Mouse (Mus musculus): ENCODE data around the gene Havcr2. TPM values are rescaled to one million over a fixed set of nuclear protein-coding genes. Genes with fewer than 3 reads are reported as not detected.
"Not testable (repeated sequence)": the region's sequence is repeated elsewhere in the genome, so short reads cannot be mapped to it uniquely, and the experiment has no call there.

The Havcr2 gene
- polyA plus RNA-seq (2015; fragmentation: Nextera tagmentation; extraction: Ambion mirVana) = 0.15 and 0.34 TPM in 2 replicates

GRCm38 (mm10) chr11:46454453-46455045 lies at the start of gene Havcr2:
Havcr2 (plus strand) TSS chr11:46454935.
- H3K4me2 ChIP-seq (ENCODE audit: low read length) = no peak within 1 kb of the TSS
- H3K9me3 ChIP-seq (ENCODE audit: control insufficient read depth, low read length) = no peaks in the 10 kb centered on the region
- ATAC-seq = no peak
- 83% methylated on average over 6 of the region's 6 CpGs for WGBS
- H3K9ac ChIP-seq (replicated peaks; ENCODE audit: low read depth, low read length) = no peak within 1 kb of the TSS
- no peaks in the 10 kb centered on the region for H3K36me3 ChIP-seq (ENCODE audit: control insufficient read depth, insufficient read depth)
- H3K4me1 ChIP-seq (replicated peaks; ENCODE audit: control insufficient read depth, insufficient read depth, low read length) = no peaks in the 10 kb centered on the region
- H3K4me3 ChIP-seq (replicated peaks; ENCODE audit: low read length) = no peak within 1 kb of the TSS
- H3K27me3 ChIP-seq (replicated peaks; ENCODE audit: control insufficient read depth, insufficient read depth, low read length) = no peaks in the 10 kb centered on the region
- H3K27ac ChIP-seq (ENCODE audit: low read length) = no peak within 1 kb of the TSS

- ATAC-seq = no peak
- no peaks in the 10 kb centered on the region for H3K9me3 ChIP-seq (ENCODE audit: control insufficient read depth, low read length)
- H3K4me1 ChIP-seq (replicated peaks; ENCODE audit: control insufficient read depth, insufficient read depth, low read length) = no peaks in the 10 kb centered on the region
- no peaks in the 10 kb centered on the region for H3K36me3 ChIP-seq (ENCODE audit: control insufficient read depth, insufficient read depth)
- H3K27ac ChIP-seq (ENCODE audit: low read length) = no peak overlapping the region
- H3K4me2 ChIP-seq (ENCODE audit: low read length) = no peak overlapping the region
- 90% methylated on average over 16 of the region's 16 CpGs for WGBS
- H3K4me3 ChIP-seq (replicated peaks; ENCODE audit: low read length) = no peak overlapping the region
- no peak overlapping the region for H3K9ac ChIP-seq (replicated peaks; ENCODE audit: low read depth, low read length)
- H3K27me3 ChIP-seq (replicated peaks; ENCODE audit: control insufficient read depth, insufficient read depth, low read length) = no peaks in the 10 kb centered on the region
These were observed 49.7 kb upstream of the Havcr2 start for GRCm38 (mm10) chr11:46404986-46405385.

- no peak overlapping the region for H3K4me2 ChIP-seq (ENCODE audit: low read length)
- no peak overlapping the region for H3K27ac ChIP-seq (ENCODE audit: low read length)
- no peak overlapping the region for H3K9ac ChIP-seq (replicated peaks; ENCODE audit: low read depth, low read length)
- no peak overlapping the region for H3K4me3 ChIP-seq (replicated peaks; ENCODE audit: low read length)
- no peaks in the 10 kb centered on the region for H3K9me3 ChIP-seq (ENCODE audit: control insufficient read depth, low read length)
- H3K27me3 ChIP-seq (replicated peaks; ENCODE audit: control insufficient read depth, insufficient read depth, low read length) = no peaks in the 10 kb centered on the region
- ATAC-seq = no peak
- H3K36me3 ChIP-seq (ENCODE audit: control insufficient read depth, insufficient read depth) = no peaks in the 10 kb centered on the region
- no peaks in the 10 kb centered on the region for H3K4me1 ChIP-seq (replicated peaks; ENCODE audit: control insufficient read depth, insufficient read depth, low read length)
- 34% methylated on average over 10 of the region's 10 CpGs for WGBS
These were observed 48.0 kb upstream of the Havcr2 start for GRCm38 (mm10) chr11:46406721-46407120.

DNA sequence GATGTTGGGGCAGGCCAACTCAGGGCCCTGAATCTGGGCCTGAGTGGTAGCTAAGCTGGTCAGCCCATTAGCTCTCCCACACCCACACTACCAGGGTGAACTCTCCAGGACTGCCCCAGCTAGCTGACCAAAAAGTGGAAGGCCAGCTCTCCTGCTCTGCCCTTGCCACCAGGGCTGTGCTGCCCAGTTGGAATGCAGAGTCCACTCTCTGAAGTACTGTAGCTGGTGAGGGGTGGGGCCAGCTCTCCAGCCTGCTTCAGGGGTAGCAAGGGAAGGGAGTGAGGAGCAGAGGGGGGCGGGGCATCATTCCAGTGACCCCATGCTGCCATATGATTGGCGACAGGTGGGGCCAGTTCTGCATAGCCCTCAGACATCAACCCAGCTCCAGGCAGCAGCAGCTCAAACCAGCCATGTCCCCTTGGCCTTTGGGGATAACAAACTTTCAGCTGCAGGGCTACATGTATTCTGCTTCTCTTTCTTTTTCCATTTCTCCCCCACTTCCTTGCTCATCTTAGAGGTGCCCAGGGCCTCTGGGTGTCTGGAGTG lies 44.6 kb upstream of the Havcr2 start:
- ATAC-seq = no peak
- WGBS = 33% methylated on average over 1 of the region's 2 CpGs
- Histone ChIP-seq H3K36me3 (ENCODE audit: control insufficient read depth, insufficient read depth) (no peaks in the 10 kb centered on the region), H3K4me1 (replicated peaks; ENCODE audit: control insufficient read depth, insufficient read depth, low read length) (no peaks in the 10 kb centered on the region), H3K9me3 (ENCODE audit: control insufficient read depth, low read length) (no peaks in the 10 kb centered on the region), H3K4me2 (ENCODE audit: low read length) (no peak overlapping the region), H3K27ac (ENCODE audit: low read length) (no peak overlapping the region), H3K27me3 (replicated peaks; ENCODE audit: control insufficient read depth, insufficient read depth, low read length) (no peaks in the 10 kb centered on the region), H3K4me3 (replicated peaks; ENCODE audit: low read length) (no peak overlapping the region), H3K9ac (replicated peaks; ENCODE audit: low read depth, low read length) (no peak overlapping the region)

GRCm38 (mm10) chr11:46418438-46418837 lies 36.3 kb upstream of the Havcr2 start:
- Histone ChIP-seq H3K36me3 (ENCODE audit: control insufficient read depth, insufficient read depth) (no peaks in the 10 kb centered on the region), H3K4me1 (replicated peaks; ENCODE audit: control insufficient read depth, insufficient read depth, low read length) (no peaks in the 10 kb centered on the region), H3K27ac (ENCODE audit: low read length) (no peak overlapping the region), H3K27me3 (replicated peaks; ENCODE audit: control insufficient read depth, insufficient read depth, low read length) (no peaks in the 10 kb centered on the region), H3K4me3 (replicated peaks; ENCODE audit: low read length) (no peak overlapping the region), H3K9ac (replicated peaks; ENCODE audit: low read depth, low read length) (no peak overlapping the region), H3K9me3 (ENCODE audit: control insufficient read depth, low read length) (no peaks in the 10 kb centered on the region), H3K4me2 (ENCODE audit: low read length) (no peak overlapping the region)
- 74% methylated on average over 1 of the region's 1 CpGs for WGBS
- no peak for ATAC-seq

GRCm38 (mm10) chr11:46418860-46419259 lies 35.9 kb upstream of the Havcr2 start:
- Histone ChIP-seq H3K36me3 (ENCODE audit: control insufficient read depth, insufficient read depth) (no peaks in the 10 kb centered on the region), H3K4me1 (replicated peaks; ENCODE audit: control insufficient read depth, insufficient read depth, low read length) (no peaks in the 10 kb centered on the region), H3K9me3 (ENCODE audit: control insufficient read depth, low read length) (no peaks in the 10 kb centered on the region), H3K4me3 (replicated peaks; ENCODE audit: low read length) (no peak overlapping the region), H3K27me3 (replicated peaks; ENCODE audit: control insufficient read depth, insufficient read depth, low read length) (no peaks in the 10 kb centered on the region), H3K4me2 (ENCODE audit: low read length) (no peak overlapping the region), H3K27ac (ENCODE audit: low read length) (no peak overlapping the region), H3K9ac (replicated peaks; ENCODE audit: low read depth, low read length) (no peak overlapping the region)
- WGBS = 88% methylated on average over 5 of the region's 5 CpGs
- no peak for ATAC-seq

DNA sequence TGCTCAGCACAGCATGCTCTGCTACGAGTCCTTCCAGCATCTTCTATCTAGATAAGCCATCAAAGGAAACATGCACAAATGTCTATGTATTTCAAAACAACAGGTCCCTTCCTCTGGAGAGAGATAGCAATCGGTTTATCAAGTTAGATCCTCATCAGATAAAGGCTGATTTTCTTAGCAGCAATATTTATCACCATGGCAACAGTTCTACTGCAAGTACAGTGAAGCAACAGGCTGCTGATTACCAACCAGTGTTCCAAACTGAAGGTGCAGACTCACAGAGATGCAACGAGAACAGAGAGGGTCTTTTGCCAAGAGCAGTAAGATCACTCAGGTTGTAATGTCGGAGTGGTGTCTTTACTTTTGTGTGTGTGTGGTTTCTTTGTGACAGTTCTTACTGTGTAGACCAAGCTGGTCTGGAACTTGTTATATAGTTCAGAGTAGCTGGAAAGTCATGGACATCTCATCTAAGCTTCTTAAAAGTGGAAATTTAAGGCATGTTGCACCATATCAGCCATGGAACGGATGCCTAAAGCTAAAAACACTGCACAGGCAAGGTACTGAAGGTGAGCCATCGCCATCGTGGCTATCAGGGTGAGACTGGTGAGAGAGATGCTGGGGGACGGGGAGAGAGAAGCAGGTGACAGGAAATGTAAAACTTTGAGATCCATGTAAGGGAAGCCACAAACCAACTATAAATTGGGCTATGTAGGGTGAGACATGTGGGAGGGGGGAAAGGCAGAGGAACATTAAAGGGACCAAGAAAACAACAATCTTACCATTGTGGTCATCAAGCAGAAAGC lies 33.4 kb upstream of the Havcr2 start:
- WGBS = 82% methylated on average over 8 of the region's 8 CpGs
- Histone ChIP-seq H3K4me3 (replicated peaks; ENCODE audit: low read length) (no peak overlapping the region), H3K4me2 (ENCODE audit: low read length) (no peak overlapping the region), H3K9ac (replicated peaks; ENCODE audit: low read depth, low read length) (no peak overlapping the region), H3K27me3 (replicated peaks; ENCODE audit: control insufficient read depth, insufficient read depth, low read length) (no peaks in the 10 kb centered on the region), H3K36me3 (ENCODE audit: control insufficient read depth, insufficient read depth) (no peaks in the 10 kb centered on the region), H3K4me1 (replicated peaks; ENCODE audit: control insufficient read depth, insufficient read depth, low read length) (no peaks in the 10 kb centered on the region), H3K9me3 (ENCODE audit: control insufficient read depth, low read length) (no peaks in the 10 kb centered on the region), H3K27ac (ENCODE audit: low read length) (no peak overlapping the region)
- ATAC-seq = no peak

DNA sequence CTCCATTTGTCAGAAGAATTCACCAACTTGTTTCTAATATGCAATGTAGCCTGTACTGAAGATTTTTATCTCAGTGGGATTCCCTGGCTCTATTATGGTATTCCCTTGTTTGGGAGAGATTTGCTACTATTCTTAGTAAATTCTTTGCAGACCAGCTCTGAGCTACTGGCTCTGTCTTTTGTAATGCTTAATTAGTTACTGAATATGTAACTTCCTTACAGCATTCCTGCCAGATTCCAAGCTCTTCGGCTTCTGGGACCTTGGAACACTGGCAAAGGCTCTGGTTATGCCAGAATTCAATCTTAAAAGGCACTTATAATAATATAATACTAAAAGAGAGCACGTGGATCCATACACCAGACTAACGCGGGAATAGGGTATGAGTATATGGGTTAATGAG lies 26.6 kb upstream of the Havcr2 start:
- H3K4me1 ChIP-seq (replicated peaks; ENCODE audit: control insufficient read depth, insufficient read depth, low read length); H3K9me3 ChIP-seq (ENCODE audit: control insufficient read depth, low read length); H3K4me3 ChIP-seq (replicated peaks; ENCODE audit: low read length); H3K36me3 ChIP-seq (ENCODE audit: control insufficient read depth, insufficient read depth); ATAC-seq; H3K4me2 ChIP-seq (ENCODE audit: low read length); H3K27me3 ChIP-seq (replicated peaks; ENCODE audit: control insufficient read depth, insufficient read depth, low read length); H3K9ac ChIP-seq (replicated peaks; ENCODE audit: low read depth, low read length); H3K27ac ChIP-seq (ENCODE audit: low read length): not testable (repeated sequence)
- WGBS = 28% methylated on average over 4 of the region's 4 CpGs

- Histone ChIP-seq H3K9me3 (ENCODE audit: control insufficient read depth, low read length) (no peaks in the 10 kb centered on the region), H3K27me3 (replicated peaks; ENCODE audit: control insufficient read depth, insufficient read depth, low read length) (no peaks in the 10 kb centered on the region), H3K4me2 (ENCODE audit: low read length) (no peak overlapping the region), H3K4me3 (replicated peaks; ENCODE audit: low read length) (no peak overlapping the region), H3K36me3 (ENCODE audit: control insufficient read depth, insufficient read depth) (no peaks in the 10 kb centered on the region), H3K9ac (replicated peaks; ENCODE audit: low read depth, low read length) (no peak overlapping the region), H3K27ac (ENCODE audit: low read length) (no peak overlapping the region), H3K4me1 (replicated peaks; ENCODE audit: control insufficient read depth, insufficient read depth, low read length) (peaks cover 4% of the 10 kb centered on the region; the same call in 1 of the 2 replicates)
- no peak for ATAC-seq
- WGBS = 92% methylated on average over 2 of the region's 2 CpGs
These were observed 24.6 kb upstream of the Havcr2 start for GRCm38 (mm10) chr11:46430123-46430522.

Measured in forebrain, embryonic 16.5 days (tissue).